Mouse (Mus musculus) CD4-positive naive resting alpha-beta T cell, adult 57 days (primary cell): ENCODE data around the gene Cnn1. TPM values are rescaled to one million over a fixed set of nuclear protein-coding genes. Genes with fewer than 3 reads are reported as not detected.

Experiments
- total RNA-seq: library from RNA; stranded (reverse); gene quantifications from one replicate; pipeline ENCODE4 v1.2.4, GENCODE M21; 2023

Gene Cnn1
- not detected for total RNA-seq

GRCm38 (mm10) chr9:22098993-22099696, at the start of gene Cnn1:
Gene Cnn1, plus strand, starts transcription at chr9:22099216.

GRCm38 (mm10) chr9:22051958-22052254, 47.1 kb upstream of the Cnn1 start, which contains the start of gene Elavl3:
Gene Elavl3, minus strand, starts transcription at chr9:22052023.

GRCm38 (mm10) chr9:22070791-22071573, 28.0 kb upstream of the Cnn1 start, which contains the start of the genes Gm49318 and Zfp653:
Gene Gm49318, minus strand, starts transcription at chr9:22071259.
Gene Zfp653, minus strand, starts transcription at chr9:22071376.

GRCm38 (mm10) chr9:22085022-22085834, 13.8 kb upstream of the Cnn1 start, which contains the start of gene Ecsit:
Gene Ecsit, minus strand, starts transcription at chr9:22085438.

GRCm38 (mm10) chr9:22116740-22117426, 17.9 kb downstream of the Cnn1 start, which contains the start of gene Elof1:
Gene Elof1, minus strand, starts transcription at chr9:22117172.

GRCm38 (mm10) chr9:22135644-22136390, 36.8 kb downstream of the Cnn1 start, which contains the start of gene Acp5:
Gene Acp5, minus strand, starts transcription at chr9:22135711.

GRCm38 (mm10) chr9:22156497-22157245, 57.7 kb downstream of the Cnn1 start, which contains the start of gene Pigyl:
Gene Pigyl, plus strand, starts transcription at chr9:22156846.

Other genes with a start within 250 kb of the Cnn1 start
- gene Dock6, start 246.6 kb upstream of the Cnn1 start, total RNA-seq: 5.2 TPM
- 19.6 TPM for gene Rab3d, start 181.0 kb upstream of the Cnn1 start, total RNA-seq
- not detected for gene Ccdc159, start 171.7 kb upstream of the Cnn1 start, total RNA-seq
- not detected for gene Tmem205, start 171.7 kb upstream of the Cnn1 start, total RNA-seq
- gene Plppr2, start 162.2 kb upstream of the Cnn1 start, total RNA-seq: 1.0 TPM
- 7.9 TPM for gene Swsap1, start 143.5 kb upstream of the Cnn1 start, total RNA-seq
- gene Epor, start 135.7 kb upstream of the Cnn1 start, total RNA-seq: 0.53 TPM
- not detected for gene Rgl3, start 109.8 kb upstream of the Cnn1 start, total RNA-seq
- gene Ccdc151, start 96.6 kb upstream of the Cnn1 start, total RNA-seq: not detected
- 91.3 TPM for gene Prkcsh, start 96.4 kb upstream of the Cnn1 start, total RNA-seq
- not detected for gene Elavl3, start 47.2 kb upstream of the Cnn1 start, total RNA-seq
- gene Gm49318, start 28.0 kb upstream of the Cnn1 start, total RNA-seq: not detected
- 28.7 TPM for gene Zfp653, start 27.8 kb upstream of the Cnn1 start, total RNA-seq
- gene Ecsit, start 13.8 kb upstream of the Cnn1 start, total RNA-seq: 29.4 TPM
- 32.2 TPM for gene Elof1, start 18.0 kb downstream of the Cnn1 start, total RNA-seq
- 202 TPM for gene Acp5, start 36.5 kb downstream of the Cnn1 start, total RNA-seq
- gene Pigyl, start 57.6 kb downstream of the Cnn1 start, total RNA-seq: 19.9 TPM
- not detected for gene Zfp872, start 88.9 kb downstream of the Cnn1 start, total RNA-seq
- gene Zfp809, start 126.5 kb downstream of the Cnn1 start, total RNA-seq: 36.4 TPM
- gene Zfp599, start 160.7 kb downstream of the Cnn1 start, total RNA-seq: 2.5 TPM
- gene Zfp810, start 208.4 kb downstream of the Cnn1 start, total RNA-seq: 12.8 TPM